Mouse (Mus musculus) heart, postnatal 0 days (tissue): ENCODE results near the gene Zfp148. TPM values are rescaled to one million over a fixed set of nuclear protein-coding genes. Genes with fewer than 3 reads are reported as not detected.

Source experiments
- ATAC-seq: fragments of 200-750 bp; cut with Nextera tagmentation; 2 replicates; pipeline ENCODE4 v1.8.0; 2017; ENCODE audit warnings: low read depth, moderate number of reproducible peaks, moderate library complexity; ENCODE audit not compliant: insufficient read depth
- DNase-seq: peaks from one replicate; pipeline ENCODE4 v3.0.0-alpha.2; 2016; ENCODE audit warnings: low spot score
- H3K27ac ChIP-seq: fragments of 300-500 bp; sonication (generic); 2 replicates; pipeline ENCODE4 v1.5.1; 2014; ENCODE audit warnings: low read depth, mild to moderate bottlenecking
- H3K27me3 ChIP-seq: fragments of 300-500 bp; sonication (generic); 2 replicates; pipeline ENCODE4 v1.6.1; 2014; ENCODE audit warnings: low read length, mixed read lengths; ENCODE audit not compliant: control insufficient read depth, insufficient read depth
- H3K36me3 ChIP-seq: fragments of 300-500 bp; sonication (generic); replicated peaks from 2 replicates; pipeline ENCODE4 v1.6.1; 2014; ENCODE audit warnings: low read length, mixed read lengths; ENCODE audit not compliant: control insufficient read depth, insufficient read depth
- H3K4me1 ChIP-seq: fragments of 300-500 bp; sonication (generic); 2 replicates; pipeline ENCODE4 v1.6.1; 2014; ENCODE audit warnings: antibody characterized with exemption; ENCODE audit not compliant: control insufficient read depth, insufficient read depth
- H3K4me2 ChIP-seq: fragments of 300-500 bp; sonication (generic); 2 replicates; pipeline ENCODE4 v1.6.1; 2014; ENCODE audit warnings: low read depth, mild to moderate bottlenecking, low read length, moderate library complexity
- H3K4me3 ChIP-seq: fragments of 300-500 bp; sonication (generic); 2 replicates; pipeline ENCODE4 v1.5.1; 2014; ENCODE audit warnings: low read depth, low read length
- H3K9ac ChIP-seq: fragments of 300-500 bp; sonication (generic); replicated peaks from 2 replicates; pipeline ENCODE4 v1.6.1; 2014; ENCODE audit warnings: low read depth, low read length, mixed read lengths
- H3K9me3 ChIP-seq: fragments of 300-500 bp; sonication (generic); replicated peaks from 2 replicates; pipeline ENCODE4 v1.6.1; 2016; ENCODE audit warnings: low read length; ENCODE audit not compliant: control insufficient read depth
- CTCF ChIP-seq: IDR thresholded peaks from 2 replicates; pipeline ENCODE4 v1.5.1; 2016; ENCODE audit warnings: antibody characterized with exemption, control low read depth, low read depth
- EP300 ChIP-seq: IDR thresholded peaks from 2 replicates; pipeline ENCODE4 v1.6.1; 2016; ENCODE audit warnings: antibody characterized with exemption, low read depth
- WGBS: fragments of 180-500 bp; shearing (Covaris S2); extraction: QIAGEN DNeasy Blood & Tissue Kit; methylation state at CpG from one replicate; pipeline ENCODE4 v1.1.7; 2014; 5-methylcytosine and 5-hydroxymethylcytosine counted together
- polyA plus RNA-seq: library from polyadenylated mRNA; unstranded; fragments of >200 nt; fragmentation: Nextera tagmentation; extraction: Ambion mirVana; gene quantifications from 2 replicates; pipeline ENCODE4 v1.2.1, GENCODE M21; 2015
- total RNA-seq: library from RNA; depleted of rRNA; stranded (reverse); fragments of >200 nt; gene quantifications from 2 replicates; pipeline ENCODE4 v1.2.3, GENCODE M21; 2014; ENCODE audit warnings: low replicate concordance

Gene Zfp148
- total and polyA plus RNA-seq, 2 experiments from 2014 or later, result 20.7 to 30.3 TPM

DNA sequence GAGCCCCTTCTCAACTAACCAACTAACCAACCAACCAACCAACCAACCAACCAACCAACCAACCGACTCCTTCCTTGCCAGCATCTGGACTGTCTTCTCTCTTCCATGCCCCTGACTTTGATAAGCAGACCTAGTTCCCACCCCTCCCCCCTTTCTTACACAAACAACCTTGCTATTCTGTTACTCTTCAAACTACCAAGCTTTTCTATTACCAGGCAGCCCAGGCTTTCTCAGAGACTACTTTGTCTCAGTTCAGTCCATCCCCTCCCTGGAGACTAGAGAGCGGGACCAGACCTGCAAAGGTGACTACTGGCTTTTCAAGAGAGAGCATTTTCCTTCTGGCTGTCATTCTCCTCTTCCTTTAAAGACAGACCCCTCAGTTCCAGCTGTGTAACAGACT is 41.2 kb upstream of the Zfp148 start:
- Histone ChIP-seq H3K9me3 (no peaks in the 10 kb centered on the region), H3K27me3 (no peaks in the 10 kb centered on the region), H3K27ac (no peak overlapping the region), H3K36me3 (no peaks in the 10 kb centered on the region), H3K9ac (no peak overlapping the region), H3K4me2 (no peak overlapping the region), H3K4me1 (no peaks in the 10 kb centered on the region), H3K4me3 (no peak overlapping the region)
- DNase-seq (no peak), ATAC-seq (no peak)
- TF ChIP-seq EP300 (no peak), CTCF (no peak)
- WGBS, result 74% methylated on average over 2 of the region's 2 CpGs

GRCm38 (mm10) chr16:33342356-33342755 is 38.3 kb upstream of the Zfp148 start:
- H3K27ac ChIP-seq, result no peak overlapping the region
- H3K36me3 ChIP-seq, result no peaks in the 10 kb centered on the region
- DNase-seq (no peak), ATAC-seq (no peak)
- no peaks in the 10 kb centered on the region for H3K4me1 ChIP-seq
- no peak overlapping the region for H3K4me3 ChIP-seq
- WGBS, result 57% methylated on average over 1 of the region's 1 CpGs
- H3K27me3 ChIP-seq, result no peaks in the 10 kb centered on the region
- H3K4me2 ChIP-seq, result no peak overlapping the region
- H3K9me3 ChIP-seq, result no peaks in the 10 kb centered on the region
- TF ChIP-seq CTCF, result no peak
- no peak overlapping the region for H3K9ac ChIP-seq

GRCm38 (mm10) chr16:33343106-33343505 is 37.5 kb upstream of the Zfp148 start:
- Histone ChIP-seq H3K4me3 (no peak overlapping the region), H3K36me3 (no peaks in the 10 kb centered on the region), H3K4me1 (no peaks in the 10 kb centered on the region), H3K27ac (no peak overlapping the region), H3K9me3 (no peaks in the 10 kb centered on the region), H3K9ac (no peak overlapping the region), H3K27me3 (no peaks in the 10 kb centered on the region), H3K4me2 (no peak overlapping the region)
- DNase-seq (no peak), ATAC-seq (no peak)
- WGBS, result 72% methylated on average over 5 of the region's 5 CpGs
- TF ChIP-seq EP300, result no peak
- TF ChIP-seq CTCF, result no peak

DNA sequence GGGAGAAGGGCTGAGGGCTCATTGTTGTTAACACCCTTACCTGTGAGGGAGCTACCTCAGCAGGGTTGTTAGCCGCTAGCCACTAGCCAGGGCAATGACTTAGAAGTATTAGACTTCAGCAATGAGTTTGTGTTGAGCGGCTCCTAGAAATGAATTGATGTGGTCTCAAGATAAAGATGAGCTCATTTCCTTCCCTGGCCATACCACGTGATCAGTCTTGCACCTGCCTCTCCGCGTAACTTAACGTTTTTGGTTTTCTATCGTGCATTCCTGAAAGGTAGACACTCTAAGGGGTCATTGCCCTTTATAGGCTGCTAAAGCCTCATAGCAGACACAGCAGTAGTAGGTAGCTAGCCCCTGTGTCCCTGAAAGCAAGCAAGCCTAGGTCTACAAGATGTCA is 37.0 kb upstream of the Zfp148 start:
- DNase-seq, result no peak
- no peak for TF ChIP-seq CTCF
- WGBS, result 76% methylated on average over 7 of the region's 7 CpGs
- Histone ChIP-seq H3K27ac (no peak overlapping the region; the same call in 1 of the 2 replicates), H3K27me3 (no peaks in the 10 kb centered on the region), H3K4me3 (no peak overlapping the region), H3K4me2 (no peak overlapping the region), H3K4me1 (no peaks in the 10 kb centered on the region), H3K36me3 (no peaks in the 10 kb centered on the region), H3K9ac (no peak overlapping the region), H3K9me3 (no peaks in the 10 kb centered on the region)
- ATAC-seq, result no peak

DNA sequence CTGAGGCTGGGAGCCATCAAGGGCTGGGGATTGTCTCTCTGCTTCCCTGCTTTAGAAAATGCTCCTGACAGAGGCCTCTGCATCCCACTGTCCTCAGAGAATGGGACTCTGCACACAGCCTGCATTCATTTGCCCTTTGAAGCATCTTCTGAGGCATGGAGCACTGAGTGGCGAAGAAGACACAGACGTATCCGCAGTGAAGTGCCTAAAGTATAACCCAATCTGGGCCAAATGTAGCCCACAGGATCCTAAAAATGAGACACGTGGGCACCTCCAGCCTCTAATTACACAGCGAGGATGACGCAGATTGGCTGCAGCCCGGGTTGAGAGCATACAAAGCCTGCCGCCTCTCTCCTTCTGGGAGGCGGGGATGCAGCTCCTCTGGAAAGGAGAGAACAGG is 36.3 kb upstream of the Zfp148 start:
- WGBS, result 71% methylated on average over 9 of the region's 9 CpGs
- TF ChIP-seq CTCF, result no peak
- no peak for TF ChIP-seq EP300
- H3K27me3 ChIP-seq, result no peaks in the 10 kb centered on the region
- H3K4me1 ChIP-seq, result no peaks in the 10 kb centered on the region
- no peak overlapping the region for H3K4me3 ChIP-seq
- no peaks in the 10 kb centered on the region for H3K9me3 ChIP-seq
- H3K27ac ChIP-seq, result no peak overlapping the region; the same call in 1 of the 2 replicates
- no peak overlapping the region for H3K4me2 ChIP-seq
- no peak for ATAC-seq
- no peak for DNase-seq
- H3K9ac ChIP-seq, result no peak overlapping the region
- no peaks in the 10 kb centered on the region for H3K36me3 ChIP-seq

GRCm38 (mm10) chr16:33344875-33345274 is 35.8 kb upstream of the Zfp148 start:
- Histone ChIP-seq H3K4me1 (no peaks in the 10 kb centered on the region), H3K27me3 (no peaks in the 10 kb centered on the region), H3K27ac (no peak overlapping the region), H3K4me2 (no peak overlapping the region), H3K4me3 (no peak overlapping the region), H3K9me3 (no peaks in the 10 kb centered on the region), H3K36me3 (no peaks in the 10 kb centered on the region), H3K9ac (no peak overlapping the region)
- no peak for DNase-seq
- WGBS, result 74% methylated on average over 4 of the region's 4 CpGs
- TF ChIP-seq CTCF, result no peak
- TF ChIP-seq EP300, result no peak
- no peak for ATAC-seq
